Mouse (Mus musculus): ENCODE results near the gene Itga7.
"Not testable (repeated sequence)": the region's sequence is repeated elsewhere in the genome, so short reads cannot be mapped to it uniquely, and the experiment has no call there.

Gene Itga7

DNA sequence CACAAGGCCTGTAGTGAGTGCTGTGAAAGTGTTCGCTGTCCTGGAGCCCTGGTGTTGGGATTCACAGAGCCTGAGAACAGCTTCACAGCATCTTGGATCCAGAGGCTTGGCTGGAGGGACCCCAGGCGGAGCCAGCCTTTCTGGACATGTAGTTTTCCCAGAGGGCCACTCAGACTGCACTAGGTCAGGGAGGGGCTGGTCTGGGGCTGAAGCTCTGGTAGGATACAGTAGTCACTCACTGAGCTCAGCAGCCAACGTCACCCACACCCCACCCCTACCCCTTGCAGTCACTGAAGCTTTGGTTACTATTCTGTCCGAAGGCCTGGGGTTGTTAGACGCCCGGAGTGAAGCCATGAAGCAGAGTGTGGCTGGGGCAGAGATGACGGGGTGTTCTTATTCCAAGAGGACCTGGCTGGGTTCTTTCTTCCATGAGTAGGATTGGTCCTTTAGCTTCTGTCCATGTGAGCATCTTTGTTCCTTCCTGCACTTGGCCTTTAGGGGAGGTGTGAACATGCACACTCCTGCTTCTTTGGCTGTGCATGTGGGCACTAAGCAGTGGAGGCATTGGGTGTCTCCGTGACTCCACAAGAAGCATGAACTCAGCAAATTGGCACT lies 2.3 kb downstream of the Itga7 start:
- peak; percentile 62 for DNase-seq

DNA sequence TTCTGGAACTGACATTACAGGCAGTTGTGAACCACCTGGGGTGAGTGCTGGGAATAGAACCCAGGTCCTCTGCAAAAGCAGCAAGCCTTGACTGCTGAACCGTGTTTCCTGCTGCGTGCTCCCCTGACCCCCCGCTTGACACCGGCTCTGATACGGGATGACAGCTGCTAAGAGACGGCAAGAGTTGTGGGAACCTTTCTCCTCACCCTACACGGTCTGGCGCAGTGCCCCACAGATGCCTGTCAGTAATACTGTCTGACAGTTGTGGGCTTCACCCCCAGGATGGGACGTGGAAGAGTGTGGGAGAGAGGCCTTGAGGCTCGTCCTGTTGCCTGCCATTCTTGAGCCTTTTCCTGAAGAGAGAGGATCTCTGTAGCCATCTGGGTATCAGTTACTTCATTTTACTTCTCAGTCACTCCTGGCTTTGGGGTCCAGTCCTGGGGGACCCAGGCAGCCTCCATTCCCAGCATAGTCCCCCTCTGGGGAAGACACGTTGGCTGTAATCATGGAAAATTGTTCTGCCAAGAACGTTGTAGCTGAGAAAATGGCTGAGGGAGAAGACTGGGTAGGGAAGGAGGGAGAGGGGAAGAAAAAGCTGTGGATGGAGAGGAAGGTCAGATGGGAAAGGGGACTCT lies 4.3 kb downstream of the Itga7 start:
- DNase-seq = peak; percentile 60

GRCm38 (mm10) chr10:128938457-128938856 lies 4.8 kb downstream of the Itga7 start:
- DNase-seq = peak; percentile 96

- no peak for DNase-seq
These were observed 5.4 kb downstream of the Itga7 start for GRCm38 (mm10) chr10:128938974-128939373.

DNA sequence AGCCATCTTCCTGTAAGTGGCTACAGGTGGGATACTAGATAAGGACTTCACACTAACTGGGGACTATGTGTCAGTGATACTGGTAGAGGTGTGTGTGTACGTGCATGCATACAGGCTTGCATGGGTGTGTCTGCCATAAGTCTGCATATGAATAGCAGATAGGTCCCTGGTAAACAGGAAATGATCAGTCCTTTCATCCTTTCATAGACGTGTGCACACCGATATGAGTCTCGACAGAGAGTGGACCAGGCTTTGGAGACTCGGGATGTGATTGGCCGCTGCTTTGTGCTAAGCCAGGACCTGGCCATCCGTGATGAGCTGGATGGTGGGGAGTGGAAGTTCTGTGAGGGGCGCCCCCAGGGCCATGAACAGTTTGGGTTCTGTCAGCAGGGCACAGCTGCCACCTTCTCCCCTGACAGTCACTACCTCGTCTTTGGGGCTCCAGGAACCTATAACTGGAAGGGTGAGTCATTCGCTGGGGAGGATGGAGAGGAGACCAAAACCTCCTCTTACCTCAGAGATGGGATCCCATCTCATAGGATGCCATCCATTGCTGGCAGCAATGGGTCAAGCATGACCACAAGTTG lies 7.0 kb downstream of the Itga7 start:
- no peak for DNase-seq

DNA sequence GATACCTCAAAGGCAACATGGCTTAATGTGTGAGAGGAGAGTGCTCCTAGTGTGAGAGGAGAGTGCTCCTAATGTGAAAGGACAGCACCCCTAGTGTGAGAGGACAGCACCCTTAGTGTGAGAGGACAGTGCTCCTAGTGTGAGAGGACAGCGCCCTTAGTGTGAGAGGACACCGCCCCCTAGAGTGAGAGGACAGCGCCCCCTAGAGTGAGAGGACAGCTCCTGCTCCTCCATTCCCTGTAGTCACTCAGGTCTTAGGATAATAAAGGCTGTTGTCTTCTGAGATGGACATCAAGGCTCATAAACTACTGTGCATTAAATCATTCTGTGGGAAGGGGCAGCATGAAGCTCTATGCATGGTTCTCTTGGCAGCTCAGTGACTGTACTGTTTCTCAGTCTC lies 12.1 kb downstream of the Itga7 start:
- DNase-seq = peak; percentile 67

DNA sequence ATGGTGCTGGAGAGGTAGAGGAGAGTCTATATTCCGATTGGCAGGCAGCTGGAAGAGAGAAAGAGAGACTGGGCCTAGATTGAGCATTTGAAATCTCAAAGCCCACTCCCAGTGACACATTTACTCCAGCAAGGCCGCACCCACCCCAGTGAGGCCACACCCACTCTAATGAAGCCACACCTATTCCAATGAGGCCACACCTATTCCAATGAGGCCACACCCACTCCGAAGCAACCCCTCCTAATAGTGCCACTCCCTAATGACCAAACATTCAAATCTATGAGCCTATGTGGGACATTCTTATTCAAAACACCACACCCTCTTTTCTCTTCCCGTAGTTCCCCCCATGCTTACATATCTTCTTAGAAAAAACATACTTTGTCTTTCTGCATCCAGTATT lies 13.9 kb downstream of the Itga7 start:
- no peak for DNase-seq

DNA sequence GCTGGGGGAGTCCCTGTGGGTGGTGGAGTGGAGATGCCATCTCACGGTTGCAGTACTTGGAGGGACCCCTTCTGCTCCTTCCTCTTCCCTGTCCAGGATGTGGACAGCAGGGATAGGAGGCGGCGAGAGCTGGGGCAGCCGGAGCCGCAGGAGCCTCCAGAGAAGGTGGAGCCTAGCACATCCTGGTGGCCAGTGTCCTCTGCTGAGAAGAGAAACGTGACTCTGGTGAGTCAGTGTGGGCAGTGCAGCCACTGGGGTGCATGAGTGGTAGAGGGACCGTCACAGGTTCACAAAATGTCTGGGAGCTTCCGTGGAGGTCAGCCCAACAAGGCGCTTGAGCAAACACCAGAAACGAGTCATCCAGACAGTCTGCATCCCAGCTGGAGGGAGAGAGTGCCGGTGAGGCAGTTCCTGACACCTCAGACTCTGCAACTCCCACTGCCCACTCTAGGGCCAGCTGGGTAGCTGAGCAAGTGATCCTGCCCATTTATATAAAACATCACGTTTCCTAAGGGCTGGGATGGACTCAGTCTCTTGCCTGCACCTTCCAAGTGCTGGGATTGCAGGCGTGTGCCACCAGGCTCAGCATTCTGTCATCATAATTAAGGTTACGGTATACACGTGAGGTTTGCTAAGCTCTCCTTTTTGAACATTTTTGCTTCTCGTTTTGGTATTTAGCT lies 16.7 kb downstream of the Itga7 start:
- no peak for DNase-seq

GRCm38 (mm10) chr10:128958340-128958739 lies 24.7 kb downstream of the Itga7 start:
- no peak for DNase-seq

DNA sequence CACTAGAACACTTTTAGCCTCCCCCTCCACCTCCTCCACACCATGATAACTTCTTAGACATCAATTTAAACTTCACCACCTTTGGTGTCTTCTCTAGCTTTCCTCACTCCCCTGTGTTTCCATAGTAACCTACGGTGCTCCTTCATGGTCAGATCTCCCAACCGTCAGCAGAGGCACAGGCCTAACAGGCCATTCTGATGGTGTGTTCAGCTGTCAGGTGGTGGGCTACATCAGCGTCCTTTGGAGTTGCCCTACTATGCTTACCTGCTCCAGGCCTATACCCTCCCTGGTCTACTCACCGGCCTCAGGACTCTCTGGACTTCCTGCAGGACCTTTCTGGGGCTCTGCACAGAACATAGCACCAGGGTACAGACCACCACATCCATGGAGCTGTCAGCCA lies 26.5 kb downstream of the Itga7 start:
- no peak for DNase-seq

GRCm38 (mm10) chr10:128960590-128961584 lies 27.3 kb downstream of the Itga7 start, which contains the start of gene Mettl7b:
Gene Mettl7b (minus strand): TSS chr10:128960988.
- no peak for DNase-seq

- DNase-seq = no peak
These were observed 31.3 kb downstream of the Itga7 start for GRCm38 (mm10) chr10:128964961-128965360.

DNA sequence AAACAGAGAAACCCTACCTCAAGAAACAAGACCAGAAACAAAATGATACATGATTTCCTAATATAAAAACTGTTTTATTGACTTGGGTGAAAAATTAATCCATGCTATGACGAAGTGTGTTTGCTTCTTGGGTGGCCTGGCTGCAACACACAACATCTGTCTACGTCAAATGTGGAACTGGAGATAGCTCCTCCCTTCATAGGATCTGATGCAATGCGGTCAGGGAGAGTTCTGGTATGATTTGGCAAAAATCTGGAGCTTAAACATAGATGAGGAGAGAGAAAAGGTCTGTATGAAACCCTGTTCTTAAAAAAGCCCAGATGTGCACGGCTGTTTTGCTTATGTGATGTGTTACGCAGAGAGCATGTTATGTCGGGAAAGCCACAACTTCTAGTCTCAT lies 32.3 kb downstream of the Itga7 start:
- no peak for DNase-seq

- DNase-seq = no peak
These were observed 34.7 kb downstream of the Itga7 start for GRCm38 (mm10) chr10:128968341-128968749.

DNA sequence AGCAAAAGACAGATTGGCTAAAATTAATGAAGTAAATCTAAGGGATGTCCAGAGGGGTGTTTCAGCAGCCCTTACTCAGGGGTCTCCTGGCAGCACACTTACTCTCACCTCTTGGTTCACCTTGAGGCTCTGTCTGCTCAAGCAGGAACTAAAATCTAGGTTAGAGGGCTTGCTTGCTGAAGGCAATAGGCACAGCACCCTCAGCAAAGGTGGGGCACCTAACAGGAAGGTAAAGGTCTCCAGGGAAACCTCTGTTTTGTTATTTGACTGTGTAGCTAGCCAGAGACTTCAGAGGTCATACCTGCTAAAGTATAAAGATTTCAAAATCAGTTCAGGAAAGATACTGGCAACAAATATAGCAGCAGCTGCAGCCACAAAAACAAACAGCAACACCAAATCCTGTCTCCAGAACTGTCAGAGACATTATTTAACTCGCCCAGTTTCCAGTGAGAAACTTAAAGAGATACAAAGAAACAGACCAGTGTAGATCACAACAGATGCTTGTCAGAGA lies 37.2 kb downstream of the Itga7 start:
- no peak for DNase-seq

GRCm38 (mm10) chr10:128972841-128973240 lies 39.2 kb downstream of the Itga7 start:
- no peak for DNase-seq

- no peak for DNase-seq
These were observed 42.8 kb downstream of the Itga7 start for GRCm38 (mm10) chr10:128976395-128976794.

- DNase-seq = peak; percentile 69
These were observed 44.0 kb downstream of the Itga7 start for GRCm38 (mm10) chr10:128977522-128978114.

- no peak for DNase-seq
These were observed 47.2 kb downstream of the Itga7 start for GRCm38 (mm10) chr10:128980644-128981365.

DNA sequence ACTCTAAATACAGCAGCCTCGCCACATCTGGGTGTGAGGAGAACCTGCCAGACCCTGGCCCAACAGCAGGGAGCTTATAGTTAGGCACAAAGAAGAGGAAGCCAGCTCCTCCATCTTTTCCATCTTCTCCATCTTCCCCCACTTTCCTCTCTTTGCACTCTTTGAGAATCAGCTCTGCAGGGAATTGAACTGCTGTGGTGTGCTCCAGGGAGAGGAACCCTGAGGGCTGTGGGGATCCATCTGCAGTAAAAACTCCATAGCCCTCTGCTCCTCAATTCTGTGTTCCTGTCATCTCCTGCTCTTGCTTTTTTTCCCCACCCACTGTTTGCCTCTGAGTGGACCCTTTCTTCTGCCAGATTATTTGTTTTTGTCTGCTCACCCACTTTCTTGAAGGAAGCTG lies 55.5 kb downstream of the Itga7 start, which contains the start of gene Olfr9:
TSS of gene Olfr9 (plus strand) at position 301 of the 400 bp plus-strand sequence.
- not testable (repeated sequence) for DNase-seq

Data from cerebellum, adult 9-10 months (tissue).